Comparison of ENCODE assay signal across 25 mouse cellular contexts in the genomic region with DNA sequence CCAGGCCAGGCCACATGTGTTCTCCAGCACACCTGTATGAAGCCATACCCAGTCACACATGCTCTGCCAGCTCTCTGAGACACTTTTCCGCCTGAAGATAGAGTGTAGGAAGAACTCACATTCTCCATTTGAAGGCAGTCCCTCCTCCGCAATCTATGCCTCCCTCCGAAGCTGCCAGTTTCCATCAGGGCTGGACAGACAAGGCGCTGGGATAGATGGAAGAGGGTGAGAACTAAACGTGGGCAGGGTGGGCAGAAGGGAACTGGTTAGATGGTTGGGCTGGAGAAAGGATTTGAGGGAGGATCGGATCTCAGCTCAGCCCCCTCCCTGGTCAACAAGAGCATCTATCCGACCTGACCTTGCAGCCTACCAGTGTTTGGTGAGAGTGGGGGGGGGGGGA. TPM values are rescaled to one million over a fixed set of nuclear protein-coding genes. Genes with fewer than 3 reads are reported as not detected.
DNase-seq lines count a peak whose midpoint lies in the region; ATAC-seq lines count a peak whose summit lies in the region.
"Had no signal": no experiment of that assay in that cellular context is flagged by ENCODE, and none has a peak within 500 bp of the region (broad histone marks: within the 10 kb centered on the region; RNA-seq: fewer than 3 reads in every experiment).

No protein-coding gene starts in this region.

- no peak overlapping the region for H3K27ac ChIP-seq in hindbrain, embryonic 15.5 days (replicated peaks)
- no peak overlapping the region for H3K27ac ChIP-seq in hindbrain, embryonic 11.5 days (ENCODE audit: low read depth, low read length)
- no peak overlapping the region for H3K27ac ChIP-seq in lung, embryonic 15.5 days
- H3K27ac ChIP-seq: embryonic facial prominence, embryonic 12.5 days; heart, embryonic 10.5 days; heart, embryonic 15.5 days; kidney, postnatal 0 days; neural tube, embryonic 12.5 days had no signal

- ATAC-seq in hindbrain, embryonic 15.5 days (ENCODE audit: low FRiP score, low read depth), result 0 out of 2 replicates have a peak, but pooled peaks have one; percentile 2
- ATAC-seq in hindbrain, embryonic 11.5 days (ENCODE audit: low FRiP score), result no peak
- ATAC-seq in lung, embryonic 15.5 days (ENCODE audit: borderline replicate concordance, extremely low read depth, low FRiP score, low TSS enrichment), result 0 out of 2 replicates have a peak, but pooled peaks have one; percentile 1

- peak; percentile 67 for DNase-seq in cerebellum, adult 9-10 months
- DNase-seq in cerebellum, adult 8-10 months, result no peak
- DNase-seq in hindbrain, embryonic 11.5 days (ENCODE audit: low spot score), result no peak
- no peak for DNase-seq in lung, adult 18-20 months
- DNase-seq in testis, postnatal 10 days (ENCODE audit: low spot score), result peak; percentile 41
- DNase-seq in testis, postnatal 14 days (ENCODE audit: low spot score), result no peak

- no peak overlapping the region for H3K4me3 ChIP-seq in hindbrain, embryonic 15.5 days
- no peak overlapping the region for H3K4me3 ChIP-seq in hindbrain, embryonic 11.5 days (ENCODE audit: low read depth, low read length)
- no peak overlapping the region for H3K4me3 ChIP-seq in lung, embryonic 15.5 days
- H3K4me3 ChIP-seq: embryonic facial prominence, embryonic 12.5 days; heart, embryonic 10.5 days; heart, embryonic 15.5 days; megakaryocyte, embryonic 14.5 days; midbrain, embryonic 15.5 days had no signal

- H3K4me2 ChIP-seq in hindbrain, embryonic 15.5 days, result no peak overlapping the region
- H3K4me2 ChIP-seq in hindbrain, embryonic 11.5 days (replicated peaks; ENCODE audit: low read depth, low read length), result no peak overlapping the region
- no peak overlapping the region for H3K4me2 ChIP-seq in lung, embryonic 15.5 days
- H3K4me2 ChIP-seq: embryonic facial prominence, embryonic 12.5 days; heart, embryonic 15.5 days; midbrain, embryonic 15.5 days had no signal

- 65% methylated on average over 7 of the region's 7 CpGs for WGBS in hindbrain, embryonic 15.5 days
- WGBS in hindbrain, embryonic 11.5 days, result 53% methylated on average over 7 of the region's 7 CpGs
- WGBS in lung, embryonic 15.5 days, result 44% methylated on average over 7 of the region's 7 CpGs

- no peaks in the 10 kb centered on the region for H3K9me3 ChIP-seq in hindbrain, embryonic 15.5 days
- H3K9me3 ChIP-seq in hindbrain, embryonic 11.5 days (ENCODE audit: control insufficient read depth, low read length), result no peaks in the 10 kb centered on the region
- H3K9me3 ChIP-seq in lung, embryonic 15.5 days, result no peaks in the 10 kb centered on the region
- H3K9me3 ChIP-seq: embryonic facial prominence, embryonic 12.5 days; heart, embryonic 10.5 days; heart, embryonic 15.5 days; megakaryocyte, embryonic 14.5 days; midbrain, embryonic 15.5 days; neural tube, embryonic 12.5 days had no signal

- peaks cover 30% of the 10 kb centered on the region for H3K4me1 ChIP-seq in hindbrain, embryonic 15.5 days (replicated peaks)
- peaks cover 10% of the 10 kb centered on the region for H3K4me1 ChIP-seq in hindbrain, embryonic 11.5 days (replicated peaks; ENCODE audit: control insufficient read depth, insufficient read depth, low read length)
- peaks cover 19% of the 10 kb centered on the region for H3K4me1 ChIP-seq in lung, embryonic 15.5 days

- H3K36me3 ChIP-seq in hindbrain, embryonic 15.5 days, result no peaks in the 10 kb centered on the region
- no peaks in the 10 kb centered on the region for H3K36me3 ChIP-seq in hindbrain, embryonic 11.5 days (ENCODE audit: control insufficient read depth, insufficient read depth, low read length)
- no peaks in the 10 kb centered on the region for H3K36me3 ChIP-seq in lung, embryonic 15.5 days
- H3K36me3 ChIP-seq: embryonic facial prominence, embryonic 12.5 days; heart, embryonic 10.5 days; heart, embryonic 15.5 days; midbrain, embryonic 15.5 days; neural tube, embryonic 12.5 days had no signal

- no peak overlapping the region for H3K9ac ChIP-seq in hindbrain, embryonic 15.5 days
- H3K9ac ChIP-seq in hindbrain, embryonic 11.5 days (ENCODE audit: low read depth, low read length), result no peak overlapping the region
- no peak overlapping the region for H3K9ac ChIP-seq in lung, embryonic 15.5 days
- H3K9ac ChIP-seq: embryonic facial prominence, embryonic 12.5 days; heart, embryonic 15.5 days; midbrain, embryonic 15.5 days; neural tube, embryonic 12.5 days had no signal

- H3K27me3 ChIP-seq in hindbrain, embryonic 15.5 days, result peaks cover 22% of the 10 kb centered on the region
- peaks cover 27% of the 10 kb centered on the region for H3K27me3 ChIP-seq in hindbrain, embryonic 11.5 days (ENCODE audit: control insufficient read depth, insufficient read depth, low read length)
- H3K27me3 ChIP-seq in lung, embryonic 15.5 days, result peaks cover 79% of the 10 kb centered on the region
- H3K27me3 ChIP-seq: Patski had no signal

RNA-seq across cellular contexts. Expression of a gene that starts 4.4 kb away (rescaled TPM):
- 0.78 and 1.00 TPM in 2 replicates for polyA plus RNA-seq in hindbrain, embryonic 15.5 days (2015; fragmentation: Nextera tagmentation; extraction: Ambion mirVana)
- 1.0 and 1.7 TPM in 2 replicates for polyA plus RNA-seq in hindbrain, embryonic 11.5 days (2014; fragmentation: Nextera tagmentation; extraction: Ambion mirVana)
- polyA plus RNA-seq in lung, embryonic 15.5 days (2015; fragmentation: Nextera tagmentation; extraction: Ambion mirVana), result not detected in 2 replicates
- polyA plus RNA-seq: heart, embryonic 10.5 days; heart, embryonic 15.5 days; limb, embryonic 11.5 days; liver, adult 2 months; liver, embryonic 16.5 days; lung, postnatal 0 days; Patski; small intestine, adult 2 months; stomach, embryonic 14.5 days; testis, adult 2 months had no signal

RNA-seq across cellular contexts. Expression of a gene that starts 6.3 kb away (rescaled TPM):
- polyA plus RNA-seq in hindbrain, embryonic 15.5 days (2015; fragmentation: Nextera tagmentation; extraction: Ambion mirVana), result 1.3 and 2.4 TPM in 2 replicates
- 0.28 and 0.36 TPM in 2 replicates for polyA plus RNA-seq in hindbrain, embryonic 11.5 days (2014; fragmentation: Nextera tagmentation; extraction: Ambion mirVana)
- 1.5 and 1.9 TPM in 2 replicates for polyA plus RNA-seq in lung, embryonic 15.5 days (2015; fragmentation: Nextera tagmentation; extraction: Ambion mirVana)
- polyA plus RNA-seq: limb, embryonic 11.5 days; liver, adult 2 months had no signal

RNA-seq across cellular contexts. Expression of a gene that starts 18.0 kb away (rescaled TPM):
- polyA plus RNA-seq in hindbrain, embryonic 15.5 days (2015; fragmentation: Nextera tagmentation; extraction: Ambion mirVana), result not detected in 2 replicates
- polyA plus RNA-seq in hindbrain, embryonic 11.5 days (2014; fragmentation: Nextera tagmentation; extraction: Ambion mirVana), result not detected in 2 replicates
- 0.34 TPM in 1 of 2 replicates, not detected in the other for polyA plus RNA-seq in lung, embryonic 15.5 days (2015; fragmentation: Nextera tagmentation; extraction: Ambion mirVana)
- polyA plus RNA-seq: embryonic facial prominence, embryonic 12.5 days; forebrain, embryonic 14.5 days; heart, embryonic 15.5 days; limb, embryonic 11.5 days; liver, adult 2 months; liver, embryonic 16.5 days; lung, postnatal 0 days; midbrain, embryonic 15.5 days; neural tube, embryonic 12.5 days; Patski; small intestine, adult 2 months; stomach, embryonic 14.5 days; urinary bladder, adult 2 months had no signal

RNA-seq across cellular contexts. Expression of a gene that starts 54.6 kb away (rescaled TPM):
- 63.3 and 67.1 TPM in 2 replicates for polyA plus RNA-seq in hindbrain, embryonic 15.5 days (2015; fragmentation: Nextera tagmentation; extraction: Ambion mirVana)
- polyA plus RNA-seq in hindbrain, embryonic 11.5 days (2014; fragmentation: Nextera tagmentation; extraction: Ambion mirVana), result 161 and 202 TPM in 2 replicates
- 174 and 186 TPM in 2 replicates for polyA plus RNA-seq in lung, embryonic 15.5 days (2015; fragmentation: Nextera tagmentation; extraction: Ambion mirVana)

Comparison
In these comparisons a context has a peak if more than half of its experiments do, and no peak if none do; other contexts are left out.
1. DNase-seq: peak in cerebellum, adult 9-10 months (single experiment) and testis, postnatal 10 days (single experiment); none in cerebellum, adult 8-10 months (single experiment), hindbrain, embryonic 11.5 days (single experiment), lung, adult 18-20 months (0 of 2) and testis, postnatal 14 days (single experiment).